9 mouse cellular contexts compared by ENCODE assay signal in genomic region chr2:18205118-18205517, GRCm38 (mm10).
DNase-seq lines count a peak whose midpoint lies in the region; ATAC-seq and TF ChIP-seq lines count a peak whose summit lies in the region.
"Had no signal": no experiment of that assay in that cellular context is flagged by ENCODE, and none has a peak within 500 bp of the region (broad histone marks: within the 10 kb centered on the region; RNA-seq: fewer than 3 reads in every experiment).

No protein-coding gene starts in this region.

- no peaks in the 10 kb centered on the region for H3K4me1 ChIP-seq in midbrain, embryonic 10.5 days
- H3K4me1 ChIP-seq in midbrain, embryonic 16.5 days (ENCODE audit: control insufficient read depth, insufficient read depth, low read length): no peaks in the 10 kb centered on the region
- H3K4me1 ChIP-seq in limb, embryonic 14.5 days (ENCODE audit: control insufficient read depth, insufficient read depth, low read length): no peaks in the 10 kb centered on the region
- H3K4me1 ChIP-seq: megakaryocyte, embryonic 14.5 days had no signal

- H3K27me3 ChIP-seq in midbrain, embryonic 10.5 days (ENCODE audit: low read depth, poor library complexity, severe bottlenecking): no peaks in the 10 kb centered on the region
- no peaks in the 10 kb centered on the region for H3K27me3 ChIP-seq in midbrain, embryonic 16.5 days (ENCODE audit: control insufficient read depth, insufficient read depth, low read depth, low read length)
- H3K27me3 ChIP-seq in limb, embryonic 14.5 days (ENCODE audit: control insufficient read depth, insufficient read depth, low read length): no peaks in the 10 kb centered on the region
- H3K27me3 ChIP-seq: megakaryocyte, embryonic 14.5 days had no signal

- no peak overlapping the region for H3K4me2 ChIP-seq in midbrain, embryonic 16.5 days (ENCODE audit: low read length)
- H3K4me2 ChIP-seq in limb, embryonic 14.5 days (replicated peaks; ENCODE audit: low read depth, low read length, severe bottlenecking): no peak overlapping the region

- peaks cover 100% of the 10 kb centered on the region for H3K36me3 ChIP-seq in midbrain, embryonic 10.5 days
- H3K36me3 ChIP-seq in midbrain, embryonic 16.5 days (ENCODE audit: control insufficient read depth, insufficient read depth, low read length): peaks cover 27% of the 10 kb centered on the region
- H3K36me3 ChIP-seq in limb, embryonic 14.5 days (ENCODE audit: control insufficient read depth, insufficient read depth, low read length): peaks cover 78% of the 10 kb centered on the region

- no peaks in the 10 kb centered on the region for H3K9me3 ChIP-seq in midbrain, embryonic 10.5 days (replicated peaks)
- H3K9me3 ChIP-seq in midbrain, embryonic 16.5 days (replicated peaks; ENCODE audit: control insufficient read depth, low read length, poor library complexity, severe bottlenecking): no peaks in the 10 kb centered on the region
- no peaks in the 10 kb centered on the region for H3K9me3 ChIP-seq in limb, embryonic 14.5 days (ENCODE audit: control insufficient read depth, low read length)
- H3K9me3 ChIP-seq: megakaryocyte, embryonic 14.5 days had no signal

- intact Hi-C loops in heart, postnatal 36 days (cut with DNase I): loop anchor here (1.0 to 10.0 kb wide), 6 partner anchors 138 to 780 kb away; no protein-coding TSS in a partner anchor

- no peak overlapping the region for H3K9ac ChIP-seq in midbrain, embryonic 16.5 days (ENCODE audit: low read depth, low read length)
- H3K9ac ChIP-seq in limb, embryonic 14.5 days (ENCODE audit: low read depth, low read length, severe bottlenecking): no peak overlapping the region

- peak; percentile 63 for DNase-seq in midbrain, embryonic 10.5 days (ENCODE audit: low spot score)
- DNase-seq in NIH3T3 (ENCODE audit: low read depth): peak; percentile 78
- DNase-seq in embryo, embryonic 10.5 days (ENCODE audit: low spot score): peak; percentile 78
- peak; percentile 69 for DNase-seq in heart, postnatal 36 days
- DNase-seq in limb, embryonic 14.5 days (ENCODE audit: low spot score): peak; percentile 25
- DNase-seq in ovary, postnatal 10 days (ENCODE audit: low spot score): peak; percentile 18
- DNase-seq in urinary bladder, postnatal 25 days (ENCODE audit: low spot score): peak; percentile 53

- WGBS in midbrain, embryonic 10.5 days: 73% methylated on average over 3 of the region's 3 CpGs
- 65% methylated on average over 3 of the region's 3 CpGs for WGBS in midbrain, embryonic 16.5 days
- WGBS in limb, embryonic 14.5 days: 78% methylated on average over 3 of the region's 3 CpGs

- no peak overlapping the region for H3K4me3 ChIP-seq in midbrain, embryonic 10.5 days
- no peak overlapping the region for H3K4me3 ChIP-seq in midbrain, embryonic 16.5 days (ENCODE audit: low read depth, low read length)
- H3K4me3 ChIP-seq in limb, embryonic 14.5 days (replicated peaks; ENCODE audit: low read length): no peak overlapping the region
- H3K4me3 ChIP-seq: megakaryocyte, embryonic 14.5 days had no signal

- no peak for ATAC-seq in midbrain, embryonic 16.5 days
- ATAC-seq in limb, embryonic 14.5 days (ENCODE audit: low FRiP score, low read depth): no peak

- no peak for TF ChIP-seq POLR2A in limb, embryonic 14.5 days (IDR thresholded peaks at IDR 0.05; ENCODE audit: borderline replicate concordance, extremely low read depth, insufficient read depth, insufficient read length)

- H3K27ac ChIP-seq in midbrain, embryonic 10.5 days (replicated peaks): no peak overlapping the region
- H3K27ac ChIP-seq in midbrain, embryonic 16.5 days (ENCODE audit: low read length): no peak overlapping the region
- no peak overlapping the region for H3K27ac ChIP-seq in limb, embryonic 14.5 days (replicated peaks; ENCODE audit: low read depth, low read length)

Comparison
In these comparisons a context has a peak if more than half of its experiments do, and no peak if none do; other contexts are left out.
1. DNase-seq: peak in every context shown above with its lines; median percentile 78 in NIH3T3; 78 in embryo, embryonic 10.5 days; 69 in heart, postnatal 36 days; 63 in midbrain, embryonic 10.5 days; 53 in urinary bladder, postnatal 25 days; 25 in limb, embryonic 14.5 days; 18 in ovary, postnatal 10 days.